Mouse (Mus musculus) embryonic fibroblast, embryonic 13.5 days (primary cell): Measurements from ENCODE around the gene 9130204L05Rik. TPM values are rescaled to one million over a fixed set of nuclear protein-coding genes. Genes with fewer than 3 reads are reported as not detected.

Source experiments
- H3K27ac ChIP-seq: 2 replicates; pipeline ENCODE4 v1.5.1; 2012; ENCODE audit warnings: low read length, control low read depth, inconsistent platforms; ENCODE audit not compliant: insufficient read depth
- H3K4me1 ChIP-seq: 2 replicates; pipeline ENCODE4 v1.6.1; 2011; ENCODE audit warnings: low read length; ENCODE audit not compliant: control insufficient read depth, insufficient read depth
- H3K4me3 ChIP-seq: 2 replicates; pipeline ENCODE4 v1.5.1; 2011; ENCODE audit warnings: mild to moderate bottlenecking, control low read depth, low read length; ENCODE audit not compliant: insufficient read depth
- CTCF ChIP-seq: IDR thresholded peaks from 2 replicates; pipeline ENCODE4 v1.5.1; 2011; ENCODE audit warnings: mild to moderate bottlenecking, control low read depth, low read length, moderate library complexity, borderline replicate concordance; ENCODE audit not compliant: insufficient read depth
- POLR2A ChIP-seq: IDR thresholded peaks from 2 replicates; pipeline ENCODE4 v1.6.1; 2011; ENCODE audit warnings: low read depth, mild to moderate bottlenecking, control low read depth, low read length, moderate library complexity
- polyA plus RNA-seq: library from polyadenylated mRNA; stranded (reverse); fragments of >200 nt; gene quantifications from 2 replicates; pipeline ENCODE4 v1.2.4, GENCODE M21; 2011; ENCODE audit warnings: low read depth; ENCODE audit not compliant: missing spikeins, insufficient read length

The 9130204L05Rik gene
- polyA plus RNA-seq, result not detected in 2 replicates

DNA sequence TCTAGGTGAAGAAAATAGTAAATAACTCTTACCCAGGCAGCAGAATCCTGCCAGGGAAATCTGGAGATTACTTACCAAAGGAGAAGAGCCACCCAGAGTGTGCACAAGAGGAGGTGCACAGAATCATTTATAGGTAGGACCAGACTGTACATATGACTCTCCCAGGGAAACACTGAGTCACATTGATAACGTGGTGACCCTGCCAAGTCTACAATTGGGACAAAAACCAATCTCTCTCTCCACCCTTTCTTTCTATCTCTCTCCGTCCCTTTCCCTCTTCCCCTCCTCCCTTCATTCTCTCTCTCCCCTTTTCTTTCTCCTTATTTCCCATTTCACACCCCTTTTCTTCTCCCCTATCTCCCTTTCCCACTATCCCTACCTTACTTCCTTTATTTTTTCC, at the start of gene 9130204L05Rik:
Gene 9130204L05Rik (minus strand): TSS at position 101 of the 400 bp plus-strand sequence.
- TF ChIP-seq CTCF (no peak), POLR2A (no peak)
- Histone ChIP-seq H3K27ac (no peak within 1 kb of the TSS), H3K4me1 (no peaks in the 10 kb centered on the region), H3K4me3 (no peak within 1 kb of the TSS)

DNA sequence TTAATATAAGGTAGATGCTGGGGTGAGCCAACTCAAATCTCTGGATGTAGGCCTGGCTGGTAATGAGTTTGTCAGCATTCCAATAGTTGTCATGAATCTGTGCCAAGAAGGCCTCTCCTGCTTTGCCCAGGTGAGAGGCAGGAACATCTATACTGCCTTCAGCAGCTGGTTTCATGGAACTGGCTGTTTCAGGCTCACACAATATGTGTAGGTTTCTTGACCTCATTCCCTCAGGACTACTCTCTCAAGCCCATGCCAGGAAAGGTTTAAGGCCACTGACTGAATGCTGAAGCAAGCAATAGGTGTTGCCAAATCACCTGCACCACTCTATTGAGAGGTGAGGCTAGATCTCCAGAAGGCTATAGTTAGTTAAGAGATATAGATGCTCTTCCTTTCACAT, 18.1 kb upstream of the 9130204L05Rik start:
- Histone ChIP-seq H3K27ac (no peak overlapping the region), H3K4me1 (no peaks in the 10 kb centered on the region), H3K4me3 (no peak overlapping the region)
- no peak for TF ChIP-seq POLR2A
- no peak for TF ChIP-seq CTCF

DNA sequence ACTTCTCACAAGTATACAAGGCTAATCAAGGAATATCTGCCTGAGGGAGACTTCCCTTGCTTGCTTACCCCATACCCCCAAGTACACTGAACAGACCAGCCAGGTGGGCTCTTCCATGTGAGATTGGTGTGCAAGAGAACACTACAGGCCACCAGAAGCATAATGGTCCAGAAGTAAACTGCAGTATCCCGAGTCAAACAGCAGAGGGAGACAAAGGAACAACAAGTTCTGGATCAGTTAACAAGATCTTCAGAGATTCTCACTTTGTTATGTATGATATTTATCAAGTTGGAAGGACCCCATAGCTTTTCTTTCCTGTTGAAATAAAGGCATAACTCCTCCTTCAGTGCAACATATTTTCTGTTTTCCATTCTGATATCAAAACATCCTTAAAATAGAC, 31.4 kb downstream of the 9130204L05Rik start:
- TF ChIP-seq POLR2A (no peak), CTCF (no peak)
- H3K4me3 ChIP-seq, result no peak overlapping the region
- no peak overlapping the region for H3K27ac ChIP-seq
- no peaks in the 10 kb centered on the region for H3K4me1 ChIP-seq

DNA sequence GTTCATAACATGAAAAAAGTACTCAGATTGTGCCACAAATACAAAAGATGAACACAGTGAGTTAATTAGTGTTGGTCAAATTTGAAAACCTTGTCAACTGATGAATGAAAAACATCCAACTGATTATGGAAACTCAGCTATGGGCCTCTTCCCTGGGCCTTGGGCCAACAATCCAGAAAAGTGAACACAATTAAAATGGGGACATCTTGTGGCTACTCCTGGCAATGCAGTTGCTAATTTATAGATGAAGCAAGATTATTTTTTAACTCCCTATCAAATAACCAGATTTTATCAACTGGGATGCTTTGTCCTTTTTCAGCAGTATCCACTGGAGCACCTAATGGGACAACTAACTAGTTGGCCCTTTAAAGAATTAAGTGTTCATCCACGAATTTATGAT, 37.9 kb downstream of the 9130204L05Rik start:
- no peaks in the 10 kb centered on the region for H3K4me1 ChIP-seq
- no peak overlapping the region for H3K27ac ChIP-seq
- TF ChIP-seq CTCF, result no peak
- TF ChIP-seq POLR2A, result no peak

More for the DNA sequence above, 37.9 kb downstream of the 9130204L05Rik start:
- H3K4me3 ChIP-seq, result no peak overlapping the region
